Mouse (Mus musculus) forebrain, postnatal 0 days (tissue): Measurements from ENCODE around the gene Tor4a. TPM values are rescaled to one million over a fixed set of nuclear protein-coding genes. Genes with fewer than 3 reads are reported as not detected.

Experiments used
- ATAC-seq: fragments of 200-750 bp; cut with Nextera tagmentation; 2 replicates; pipeline ENCODE4 v1.8.0; 2017; ENCODE audit warnings: mild to moderate bottlenecking, moderate library complexity
- DNase-seq: peaks from one replicate; pipeline ENCODE4 v3.0.0-alpha.2; 2015
- H3K27ac ChIP-seq: fragments of 300-500 bp; sonication (generic); 2 replicates; pipeline ENCODE4 v1.5.1; 2014; ENCODE audit warnings: low read depth, mild to moderate bottlenecking, antibody characterized with exemption, low read length, moderate library complexity, mixed read lengths
- H3K27me3 ChIP-seq: fragments of 300-500 bp; sonication (generic); 2 replicates; pipeline ENCODE4 v1.6.1; 2014; ENCODE audit warnings: mild to moderate bottlenecking, low read length, mixed read lengths; ENCODE audit not compliant: insufficient read depth
- H3K36me3 ChIP-seq: fragments of 300-500 bp; sonication (generic); 2 replicates; pipeline ENCODE4 v1.6.1; 2014; ENCODE audit warnings: mild to moderate bottlenecking, moderate library complexity; ENCODE audit not compliant: insufficient read depth
- H3K4me1 ChIP-seq: fragments of 300-500 bp; sonication (generic); 2 replicates; pipeline ENCODE4 v1.6.1; 2014; ENCODE audit warnings: antibody characterized with exemption; ENCODE audit not compliant: insufficient read depth
- H3K4me2 ChIP-seq: fragments of 300-500 bp; sonication (generic); 2 replicates; pipeline ENCODE4 v1.6.1; 2014; ENCODE audit warnings: low read depth, mild to moderate bottlenecking, moderate library complexity
- H3K4me3 ChIP-seq: fragments of 300-500 bp; sonication (generic); 2 replicates; pipeline ENCODE4 v1.5.1; 2014; ENCODE audit warnings: low read depth, low read length, mixed read lengths
- H3K9ac ChIP-seq: fragments of 300-500 bp; sonication (generic); 2 replicates; pipeline ENCODE4 v1.6.1; 2014; ENCODE audit warnings: mild to moderate bottlenecking
- H3K9me3 ChIP-seq: fragments of 300-500 bp; sonication (generic); 2 replicates; pipeline ENCODE4 v1.6.1; 2016; ENCODE audit warnings: low read length
- CTCF ChIP-seq: sonication (generic); IDR thresholded peaks from 2 replicates; pipeline ENCODE4 v1.5.1; 2016; ENCODE audit warnings: antibody characterized with exemption, control low read depth, low read depth
- WGBS: fragments of 180-500 bp; shearing (Covaris S2); extraction: QIAGEN DNeasy Blood & Tissue Kit; methylation state at CpG from one replicate; pipeline ENCODE4 v1.1.7; 2014; 5-methylcytosine and 5-hydroxymethylcytosine counted together
- polyA plus RNA-seq: library from polyadenylated mRNA; unstranded; fragments of >200 nt; fragmentation: Nextera tagmentation; extraction: Ambion mirVana; gene quantifications from 2 replicates; pipeline ENCODE4 v1.2.1, GENCODE M21; 2015
- total RNA-seq: library from RNA; depleted of rRNA; stranded (reverse); fragments of >200 nt; gene quantifications from 2 replicates; pipeline ENCODE4 v1.2.3, GENCODE M21; 2014

The Tor4a gene
- total and polyA plus RNA-seq, 2 experiments from 2014 or later = 1.2 to 3.3 TPM

- 0 out of 2 replicates have a peak, but pooled peaks cover 4% of the 10 kb centered on the region for H3K4me1 ChIP-seq
- DNase-seq (no peak), ATAC-seq (no peak; the same call in 1 of the 2 replicates)
- peak; percentile 38; the same call in 1 of the 2 replicates for TF ChIP-seq CTCF
- no peak overlapping the region for H3K9ac ChIP-seq
- H3K27me3 ChIP-seq = no peaks in the 10 kb centered on the region
- H3K27ac ChIP-seq = no peak overlapping the region
- H3K36me3 ChIP-seq = peaks cover 79% of the 10 kb centered on the region
- H3K4me2 ChIP-seq = no peak overlapping the region
- WGBS = 62% methylated on average over 4 of the region's 4 CpGs
- no peak overlapping the region for H3K4me3 ChIP-seq
- H3K9me3 ChIP-seq = no peaks in the 10 kb centered on the region
Observed at GRCm38 (mm10) chr2:25203631-25204214, 7.0 kb upstream of the Tor4a start.

GRCm38 (mm10) chr2:25200631-25201030 is 3.9 kb upstream of the Tor4a start:
- Histone ChIP-seq H3K4me2 (no peak overlapping the region), H3K36me3 (peaks cover 69% of the 10 kb centered on the region), H3K9me3 (no peaks in the 10 kb centered on the region), H3K27me3 (peaks cover 6% of the 10 kb centered on the region; the same call in 1 of the 2 replicates), H3K27ac (no peak overlapping the region), H3K4me1 (no peaks in the 10 kb centered on the region), H3K4me3 (no peak overlapping the region), H3K9ac (no peak overlapping the region)
- 94% methylated on average over 2 of the region's 2 CpGs for WGBS
- no peak for TF ChIP-seq CTCF
- ATAC-seq (no peak), DNase-seq (no peak)

GRCm38 (mm10) chr2:25197946-25198345 is 1.3 kb upstream of the Tor4a start:
- DNase-seq (no peak), ATAC-seq (no peak)
- no peak for TF ChIP-seq CTCF
- Histone ChIP-seq H3K4me1 (no peaks in the 10 kb centered on the region), H3K4me3 (no peak overlapping the region), H3K4me2 (no peak overlapping the region), H3K27ac (no peak overlapping the region), H3K9me3 (no peaks in the 10 kb centered on the region), H3K9ac (no peak overlapping the region), H3K27me3 (peaks cover 6% of the 10 kb centered on the region; the same call in 1 of the 2 replicates), H3K36me3 (peaks cover 49% of the 10 kb centered on the region)

- 19% methylated on average over 2 of the region's 2 CpGs for WGBS
- no peak for DNase-seq
- no peak overlapping the region for H3K9ac ChIP-seq
- no peak overlapping the region for H3K27ac ChIP-seq
- H3K4me3 ChIP-seq = no peak overlapping the region
- H3K36me3 ChIP-seq = peaks cover 42% of the 10 kb centered on the region
- no peak overlapping the region for H3K4me2 ChIP-seq
- TF ChIP-seq CTCF = no peak
- H3K27me3 ChIP-seq = peaks cover 6% of the 10 kb centered on the region; the same call in 1 of the 2 replicates
- H3K9me3 ChIP-seq = no peaks in the 10 kb centered on the region
- no peak for ATAC-seq
- H3K4me1 ChIP-seq = no peaks in the 10 kb centered on the region
Observed at GRCm38 (mm10) chr2:25197191-25197590, 505 bp upstream of the Tor4a start.

GRCm38 (mm10) chr2:25195211-25196156 is 1.2 kb downstream of the Tor4a start:
- no peak overlapping the region for H3K9ac ChIP-seq
- 28% methylated on average over 55 of the region's 55 CpGs for WGBS
- no peaks in the 10 kb centered on the region for H3K4me1 ChIP-seq
- ATAC-seq (no peak), DNase-seq (no peak)
- no peak overlapping the region for H3K27ac ChIP-seq
- no peak overlapping the region for H3K4me2 ChIP-seq
- peaks cover 27% of the 10 kb centered on the region for H3K36me3 ChIP-seq
- H3K4me3 ChIP-seq = no peak overlapping the region
- no peaks in the 10 kb centered on the region for H3K9me3 ChIP-seq
- H3K27me3 ChIP-seq = peaks cover 6% of the 10 kb centered on the region; the same call in 1 of the 2 replicates
- TF ChIP-seq CTCF = no peak

- Histone ChIP-seq H3K27me3 (peaks cover 6% of the 10 kb centered on the region; the same call in 1 of the 2 replicates), H3K9me3 (no peaks in the 10 kb centered on the region), H3K4me1 (no peaks in the 10 kb centered on the region), H3K36me3 (peaks cover 18% of the 10 kb centered on the region), H3K27ac (no peak overlapping the region), H3K4me3 (no peak overlapping the region), H3K4me2 (no peak overlapping the region), H3K9ac (no peak overlapping the region)
- DNase-seq (no peak), ATAC-seq (no peak)
- no peak for TF ChIP-seq CTCF
- WGBS = 84% methylated on average over 17 of the region's 17 CpGs
Observed at GRCm38 (mm10) chr2:25194486-25195171, 2.1 kb downstream of the Tor4a start.
